Mouse (Mus musculus) monocyte, adult 2 months (primary cell): ENCODE measurements around the gene Rer1.
A peak's percentile ranks its signal among the peaks of the same experiment; 100 is the strongest.

Experiments used
- DNase-seq, 2 experiments: peaks; one replicate each; pipeline ENCODE4 v3.0.0; 2022; ENCODE audit warnings: low spot score in 2 of 2, low read depth in 1 of 2

Gene Rer1

DNA sequence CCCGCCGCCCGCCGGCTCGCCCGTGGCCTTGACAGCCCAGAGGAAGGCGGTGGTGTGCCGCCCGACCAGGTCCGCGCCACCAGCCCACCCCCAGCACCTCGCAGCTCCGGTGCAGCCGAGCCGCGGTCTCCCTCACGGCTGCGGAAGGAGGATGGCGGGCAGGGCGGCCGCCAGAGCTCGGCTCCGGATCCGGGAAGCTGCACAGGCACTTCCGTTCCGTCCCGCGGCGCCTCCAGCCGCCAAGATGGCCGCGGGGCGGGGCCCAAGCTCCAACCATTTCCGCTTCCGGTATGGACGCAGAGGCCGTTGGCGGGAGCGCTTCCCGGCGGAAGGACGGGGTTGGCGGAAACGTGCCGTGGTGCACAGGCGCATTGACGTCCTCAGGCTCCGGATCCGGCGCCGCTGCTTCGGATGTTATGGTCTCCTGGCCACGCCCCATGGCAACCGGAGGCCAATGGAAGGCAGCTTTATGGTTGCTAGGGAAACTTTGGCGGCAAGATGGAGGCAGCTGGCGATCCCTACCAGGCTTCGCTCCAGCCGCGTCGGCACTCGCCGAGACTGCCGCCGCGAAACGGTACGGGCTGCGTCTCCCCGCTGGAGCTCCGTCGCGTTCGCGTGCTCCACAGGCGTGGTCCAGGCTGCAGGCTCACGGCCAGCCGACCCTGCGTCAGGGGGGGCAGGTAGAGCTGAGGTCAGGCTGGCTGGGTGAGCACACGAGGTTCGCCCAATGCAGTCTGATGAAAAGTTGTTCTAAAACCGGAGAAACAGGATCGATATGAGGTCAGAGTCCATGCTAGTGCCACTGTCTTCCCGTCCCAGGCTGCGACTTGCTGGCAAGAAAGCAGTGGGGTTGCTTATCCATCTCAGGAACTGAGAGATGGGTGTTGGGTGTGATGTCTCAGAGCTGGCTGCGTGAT lies at the start of gene Rer1, which contains the start of gene Morn1:
Gene Rer1 (minus strand): TSS at position 275 of the 917 bp plus-strand sequence.
Gene Morn1 (plus strand): TSS at position 470 of the 917 bp plus-strand sequence.
- peak; percentile 100 for DNase-seq

DNA sequence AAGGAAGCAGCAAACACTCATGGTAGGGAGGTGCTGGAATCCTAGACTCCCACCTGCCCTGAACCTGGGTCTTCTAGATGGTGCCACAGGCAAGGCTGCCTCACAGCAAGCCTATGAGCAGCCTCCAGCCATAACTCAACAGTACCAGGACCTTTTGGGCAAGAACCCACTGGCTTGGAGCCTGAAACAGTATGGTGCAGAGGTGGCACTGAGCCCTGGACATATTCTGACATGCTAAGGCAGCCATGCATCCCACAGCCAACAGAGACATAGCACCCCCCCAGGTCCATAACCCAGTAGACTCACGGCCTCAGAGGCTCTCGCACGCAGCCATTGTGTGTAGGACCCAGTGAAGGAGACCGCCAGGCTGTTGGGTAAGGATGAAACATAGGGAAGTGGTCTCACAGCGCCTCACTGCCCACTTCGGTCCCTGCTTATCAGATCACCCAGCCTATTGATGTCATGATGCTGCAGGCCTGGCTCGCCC lies 48.5 kb upstream of the Rer1 start:
- no peak for DNase-seq

DNA sequence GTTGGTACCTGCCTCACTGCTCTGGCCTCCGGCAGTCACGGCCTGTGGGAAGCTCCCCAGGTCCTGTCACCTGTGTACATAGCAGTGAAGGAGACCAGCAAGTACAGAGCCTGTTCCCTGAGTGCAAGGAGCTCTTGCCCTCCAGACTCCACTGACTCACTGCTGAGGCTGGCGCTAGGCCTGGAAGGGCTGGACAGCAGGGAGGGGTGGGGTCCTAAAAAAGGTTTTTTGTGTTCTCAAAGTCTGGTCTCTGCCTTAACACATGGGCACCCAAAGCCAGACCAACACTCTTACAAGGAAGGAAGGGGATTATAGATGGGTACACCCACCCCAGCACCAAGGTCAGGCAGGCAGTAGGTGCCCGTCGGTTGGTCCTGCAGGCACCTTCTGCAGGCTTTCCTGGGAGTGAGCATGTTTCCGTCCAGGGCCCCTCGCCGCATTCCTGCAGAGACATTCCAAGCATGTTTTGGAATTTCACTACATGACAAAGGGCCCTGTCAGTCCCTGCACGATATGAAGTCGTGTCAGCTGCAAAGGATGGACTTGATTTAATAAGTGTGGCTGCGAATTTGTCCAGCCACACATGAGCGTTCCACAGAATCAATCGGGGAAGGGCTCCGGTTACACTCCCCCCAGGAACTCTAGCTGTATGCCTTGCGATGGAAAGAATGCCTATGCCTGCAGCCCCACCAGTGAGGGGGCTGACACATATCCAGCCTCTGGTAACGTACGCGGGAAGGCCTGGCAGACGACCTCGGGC lies 47.7 kb upstream of the Rer1 start:
- DNase-seq, result no peak

DNA sequence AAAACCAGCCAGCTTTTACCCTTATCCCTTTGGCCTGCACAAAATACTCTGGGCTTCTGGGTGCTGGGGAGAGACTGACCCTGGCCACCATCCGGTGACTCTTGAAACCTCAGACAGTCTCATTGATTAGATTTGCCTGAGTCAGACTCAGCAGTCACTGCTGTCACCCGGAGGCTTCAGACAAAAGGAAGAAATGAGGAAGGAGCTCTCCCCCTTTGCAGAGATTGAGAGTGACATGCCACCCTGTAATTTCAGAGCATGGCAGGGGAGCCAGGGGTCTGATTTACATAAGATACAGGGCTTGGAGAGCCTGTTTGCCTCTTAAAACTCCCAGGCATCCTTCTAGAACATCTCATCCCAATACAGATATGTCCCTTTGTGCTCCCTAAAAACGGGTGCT lies 47.0 kb upstream of the Rer1 start:
- DNase-seq, result no peak

DNA sequence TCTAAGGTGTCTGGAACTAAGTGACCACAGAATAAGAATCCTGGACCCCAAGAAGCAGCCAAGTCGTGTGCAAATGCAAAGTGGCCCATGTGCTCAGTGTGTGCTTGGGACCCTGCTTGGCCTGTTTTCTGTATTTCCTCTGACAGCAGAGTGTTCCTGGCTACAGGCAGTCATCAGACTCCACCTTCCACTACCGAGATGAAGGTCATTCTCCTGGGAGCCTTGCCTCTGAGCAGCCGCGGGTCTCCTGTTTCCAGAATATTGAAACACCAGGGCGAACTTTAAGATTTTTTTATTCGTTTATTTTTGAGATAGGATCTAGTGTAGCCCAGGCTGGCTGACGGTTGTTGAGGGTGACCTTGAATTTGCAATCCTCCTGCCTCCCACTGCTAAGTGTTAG lies 44.4 kb upstream of the Rer1 start:
- DNase-seq, result no peak

DNA sequence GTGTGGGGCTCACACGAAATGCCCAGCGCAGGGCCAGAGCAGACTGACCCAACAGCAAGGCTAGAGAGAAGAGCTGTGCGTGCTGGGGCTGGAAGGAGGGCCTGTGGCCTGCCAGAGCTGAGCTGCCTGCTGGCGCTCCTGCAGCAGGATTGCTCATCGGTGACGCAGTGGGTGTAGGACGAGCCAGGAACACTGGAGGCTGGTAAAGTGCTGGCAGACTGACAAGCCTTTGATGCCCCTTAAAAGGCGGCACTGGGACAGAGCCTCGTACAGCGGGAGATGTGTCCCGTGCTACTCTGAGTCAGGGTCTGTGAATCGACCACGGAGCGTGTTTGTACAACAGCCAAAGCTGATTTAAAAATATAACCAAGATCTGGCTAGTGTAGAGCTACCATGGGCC lies 43.8 kb upstream of the Rer1 start:
- DNase-seq, result no peak

DNA sequence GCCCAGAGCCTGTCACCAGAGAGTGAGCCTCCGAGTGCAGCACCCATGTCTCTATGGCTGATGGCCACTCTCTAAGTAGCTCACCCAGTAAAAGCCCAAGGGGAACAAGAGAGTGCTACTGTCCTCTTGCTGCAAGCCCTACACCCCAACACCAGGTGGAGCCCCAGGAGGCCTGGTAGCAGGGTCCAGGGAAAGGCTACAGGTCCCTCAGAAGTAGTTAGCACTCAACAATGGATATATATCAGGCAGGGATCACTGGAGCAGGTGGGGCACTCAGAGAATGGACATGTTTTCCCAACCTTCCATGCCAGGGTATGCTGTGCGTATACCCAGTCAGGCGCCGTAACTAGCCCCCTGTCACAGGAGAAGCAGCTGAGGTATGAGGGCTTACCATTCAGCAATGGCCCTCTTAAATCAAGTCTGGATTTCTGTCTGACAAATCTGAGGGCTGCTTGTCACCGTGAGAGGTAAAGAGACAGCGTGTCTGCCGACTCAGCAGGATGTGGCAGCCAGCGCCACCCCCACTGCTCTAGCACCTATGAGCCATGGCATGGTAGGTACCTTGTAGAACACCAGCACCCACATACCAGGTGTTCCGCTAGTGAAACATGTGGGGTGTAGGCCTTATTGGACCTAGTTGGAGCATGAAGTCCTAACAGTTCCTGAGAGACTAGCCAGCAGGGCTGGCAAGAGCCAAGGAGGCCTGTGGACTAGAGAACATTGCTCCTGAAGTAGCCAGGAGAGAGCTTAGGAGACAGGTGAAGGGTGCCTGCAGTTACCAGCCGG lies 43.1 kb upstream of the Rer1 start:
- no peak for DNase-seq

DNA sequence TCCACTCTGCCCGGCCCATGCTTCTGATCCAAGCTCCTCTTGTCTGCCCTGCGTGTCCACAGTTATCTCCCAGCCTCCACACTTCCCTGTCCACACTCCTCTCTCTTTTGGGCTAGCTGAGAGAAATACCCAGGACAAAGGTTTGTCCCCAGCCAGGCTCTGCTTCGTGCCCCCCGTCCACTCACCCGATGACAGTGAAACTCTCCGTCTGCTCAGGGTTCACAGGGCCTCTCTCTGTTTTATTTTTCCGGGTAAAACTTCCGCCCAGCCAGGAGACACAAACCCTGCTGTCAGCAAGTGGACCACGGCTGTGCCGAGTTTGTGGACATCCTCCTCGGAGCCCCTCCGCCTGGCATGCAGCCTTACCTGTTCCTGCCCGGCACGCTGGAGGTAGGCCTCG lies 42.2 kb upstream of the Rer1 start:
- DNase-seq, result no peak

DNA sequence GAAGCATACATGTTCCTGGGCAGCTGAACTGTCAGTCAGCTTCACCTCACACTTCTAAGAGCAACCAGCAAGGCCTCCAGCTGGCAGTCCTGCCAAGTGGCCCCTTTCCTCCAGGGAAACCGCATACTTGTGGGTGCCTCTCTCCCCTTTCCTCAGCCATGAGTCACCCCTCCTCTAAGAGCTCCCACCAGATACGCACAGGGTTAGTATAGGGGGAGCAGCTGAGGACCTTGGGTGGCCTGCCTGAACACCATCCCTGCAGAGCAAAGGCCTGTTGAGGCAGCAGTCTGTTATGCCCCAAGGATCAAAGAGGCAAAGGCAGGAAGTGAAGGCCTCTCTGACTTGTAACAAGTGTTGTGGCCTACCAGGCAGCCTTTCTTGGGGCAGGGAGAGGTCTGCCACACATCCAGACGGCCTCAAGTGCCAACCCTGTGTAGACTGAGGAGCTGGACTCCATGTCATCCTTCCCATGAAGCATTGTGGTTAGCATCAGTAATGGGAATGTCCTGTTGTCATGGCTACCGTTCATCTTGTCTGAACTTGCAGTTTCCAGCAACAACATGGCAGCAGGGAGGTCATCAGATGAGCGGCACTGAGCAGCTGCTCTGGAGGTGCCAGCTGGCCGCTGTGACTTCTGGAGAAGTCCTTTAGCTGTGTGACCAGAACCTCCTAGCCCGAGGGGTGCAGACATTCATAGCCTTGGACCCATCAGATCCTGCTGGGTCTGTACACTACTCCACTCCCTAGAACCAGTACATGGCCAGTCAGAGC lies 40.6 kb upstream of the Rer1 start:
- DNase-seq, result no peak

DNA sequence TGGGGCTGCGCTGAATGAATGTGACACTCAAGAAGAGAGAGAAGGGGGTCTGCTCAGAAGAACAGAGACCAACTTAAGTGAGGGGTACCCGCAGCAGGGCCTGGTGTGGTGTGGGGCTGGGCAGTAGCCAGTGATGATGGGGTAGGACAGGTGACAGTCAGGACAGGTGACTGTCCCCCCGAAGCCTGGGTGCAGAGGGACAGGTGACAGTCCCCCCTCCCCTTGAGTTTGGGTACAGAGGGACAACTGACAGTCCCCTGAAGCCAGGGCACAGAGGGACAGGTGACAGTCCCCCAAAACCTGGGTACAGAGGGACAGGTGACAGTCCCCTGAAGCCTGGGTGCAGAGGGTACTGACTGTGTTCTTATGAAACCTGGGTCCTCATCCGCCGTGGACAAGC lies 40.0 kb upstream of the Rer1 start:
- no peak for DNase-seq

DNA sequence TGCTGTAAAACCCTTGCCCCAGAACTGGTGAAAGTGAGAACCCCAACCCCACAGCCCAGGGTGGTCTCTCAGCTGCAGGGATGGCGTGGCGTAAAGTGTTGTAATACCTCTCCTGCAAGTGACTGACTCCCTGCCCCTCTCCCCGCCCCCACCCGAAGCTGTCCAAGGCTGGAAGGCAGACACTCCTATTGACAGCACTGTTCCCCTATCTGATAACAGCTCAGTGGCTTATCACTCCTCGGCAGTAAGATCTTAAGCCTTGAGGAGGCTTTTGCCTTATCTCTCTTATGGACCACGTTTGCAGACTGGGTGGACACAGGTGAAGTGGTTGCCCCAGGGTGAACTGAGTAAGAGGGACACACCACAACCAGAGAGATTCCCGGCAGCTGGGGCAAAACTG lies 39.1 kb upstream of the Rer1 start:
- DNase-seq, result no peak

DNA sequence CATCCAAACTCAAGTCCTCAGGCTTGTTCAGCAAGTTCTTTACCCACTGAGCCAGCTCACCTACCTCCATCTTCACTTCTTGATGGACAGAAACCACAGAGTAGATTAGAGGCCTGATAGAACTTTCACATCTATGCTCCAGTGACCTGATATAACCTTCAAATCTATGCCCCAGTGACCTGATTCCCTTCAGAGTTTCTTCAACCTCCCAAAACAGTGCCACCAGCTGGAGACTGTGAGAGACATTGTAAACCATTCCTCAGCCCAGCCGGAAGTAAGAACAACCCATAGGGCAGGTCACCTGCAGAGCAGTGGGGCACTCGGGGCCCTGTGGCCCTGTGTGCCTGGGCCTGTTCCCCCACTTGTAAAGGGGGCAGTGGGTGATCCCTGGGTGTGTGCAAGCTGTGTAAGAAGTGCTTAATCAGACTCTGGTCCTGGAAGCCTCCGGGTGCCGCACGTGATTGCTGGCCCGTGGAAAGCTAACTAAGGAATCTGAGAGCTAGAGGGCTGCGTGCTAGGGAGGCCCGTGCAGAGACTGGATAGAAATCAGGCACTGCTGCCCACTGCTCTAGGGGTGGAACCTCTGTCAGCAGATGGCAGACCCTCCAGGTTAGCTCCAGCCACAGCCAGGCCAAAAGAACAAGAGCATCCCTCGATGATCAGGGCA lies 37.8 kb upstream of the Rer1 start:
- no peak for DNase-seq

DNA sequence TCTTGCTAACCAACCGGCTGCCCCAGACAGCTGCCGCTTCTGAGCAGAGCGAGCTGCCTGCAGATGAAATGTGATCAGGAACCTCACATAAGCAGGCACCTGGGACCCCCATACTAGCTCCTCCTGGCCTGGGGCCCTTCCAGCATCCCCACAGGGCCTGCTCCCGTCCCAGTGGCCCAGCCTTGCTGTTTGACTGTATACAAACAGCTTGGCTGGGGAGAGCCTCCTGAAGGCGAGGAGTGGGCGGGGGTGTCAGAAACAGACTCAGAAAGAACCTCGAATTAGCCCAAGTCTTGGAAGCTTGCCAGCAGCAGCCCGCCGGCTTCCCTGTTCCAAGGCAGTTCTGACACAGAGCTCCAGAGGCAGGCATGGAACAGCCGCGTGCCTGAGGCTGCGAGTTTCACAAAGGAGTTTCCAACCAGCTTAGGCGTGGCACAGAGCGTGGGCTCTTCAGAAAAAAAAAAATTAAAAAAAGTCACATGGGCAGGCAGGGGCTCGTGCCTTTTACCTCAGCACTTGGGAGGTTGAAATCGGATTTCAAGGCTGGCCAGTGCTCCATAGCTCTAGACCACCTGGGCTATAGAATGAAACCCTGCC lies 36.4 kb upstream of the Rer1 start:
- DNase-seq, result no peak

DNA sequence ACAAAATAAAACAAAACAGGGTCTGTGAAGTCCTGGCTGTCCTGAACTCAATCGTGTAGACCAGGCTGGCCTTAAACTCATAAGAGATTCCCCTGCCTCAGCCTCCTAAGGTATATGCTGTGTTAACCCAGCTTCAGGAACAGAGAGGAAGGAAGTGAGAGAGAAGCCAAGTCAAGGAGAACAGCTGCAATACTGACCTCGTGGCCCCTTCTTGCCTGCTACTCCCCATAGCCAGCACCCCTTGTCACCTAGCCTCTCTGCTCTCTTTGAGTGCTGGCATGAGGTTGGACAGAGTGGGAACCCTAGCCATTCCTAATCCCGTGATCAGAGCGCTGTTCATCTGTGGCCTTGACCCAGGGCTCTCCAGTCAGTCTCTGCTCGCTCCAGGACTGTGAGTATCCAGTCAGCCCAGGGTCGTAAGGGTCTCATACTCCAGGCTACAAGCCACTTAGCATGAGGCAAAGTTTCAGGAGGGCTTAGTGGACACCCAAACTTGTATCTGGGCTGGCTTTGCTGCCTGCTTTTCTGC lies 35.8 kb upstream of the Rer1 start:
- no peak for DNase-seq

DNA sequence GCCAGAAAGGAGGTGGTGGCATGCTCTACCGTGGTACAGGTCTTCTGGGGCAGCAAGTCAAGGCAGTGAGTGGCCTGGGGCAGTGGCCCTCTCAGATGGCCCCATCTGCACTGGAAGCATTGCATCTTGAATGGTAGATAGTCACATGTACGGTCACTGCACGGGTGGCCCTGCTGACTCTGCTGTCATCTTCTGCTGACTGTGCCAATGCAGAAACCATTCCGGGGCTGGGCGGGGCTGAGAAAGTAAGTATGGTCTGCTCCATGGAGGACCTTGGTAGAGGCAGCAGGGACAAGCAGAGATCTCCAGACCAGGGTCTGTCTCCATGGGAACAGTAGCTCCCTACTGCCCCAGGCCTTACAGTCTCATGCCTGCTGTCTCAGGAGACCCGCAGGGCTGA lies 35.0 kb upstream of the Rer1 start:
- no peak for DNase-seq

DNA sequence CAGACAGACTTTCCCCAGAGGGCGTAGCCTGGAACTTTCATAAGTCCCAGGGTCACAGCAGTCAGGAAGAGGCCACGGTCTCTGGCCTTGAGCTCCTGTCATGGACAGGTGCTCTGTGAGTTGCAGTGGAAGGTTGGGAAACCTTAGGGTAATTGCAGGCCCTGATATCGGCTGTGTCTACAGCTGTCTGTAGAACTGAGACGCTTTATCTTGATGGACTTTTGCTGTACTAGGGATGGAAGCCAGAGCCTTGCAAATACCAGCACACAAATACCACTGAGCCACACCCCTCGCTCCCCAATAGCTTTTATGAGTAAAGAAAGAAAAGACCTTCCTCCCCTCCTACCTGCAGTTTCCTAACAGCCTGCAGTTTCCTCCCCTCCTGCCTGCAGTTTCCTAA lies 34.4 kb upstream of the Rer1 start:
- DNase-seq, result no peak

DNA sequence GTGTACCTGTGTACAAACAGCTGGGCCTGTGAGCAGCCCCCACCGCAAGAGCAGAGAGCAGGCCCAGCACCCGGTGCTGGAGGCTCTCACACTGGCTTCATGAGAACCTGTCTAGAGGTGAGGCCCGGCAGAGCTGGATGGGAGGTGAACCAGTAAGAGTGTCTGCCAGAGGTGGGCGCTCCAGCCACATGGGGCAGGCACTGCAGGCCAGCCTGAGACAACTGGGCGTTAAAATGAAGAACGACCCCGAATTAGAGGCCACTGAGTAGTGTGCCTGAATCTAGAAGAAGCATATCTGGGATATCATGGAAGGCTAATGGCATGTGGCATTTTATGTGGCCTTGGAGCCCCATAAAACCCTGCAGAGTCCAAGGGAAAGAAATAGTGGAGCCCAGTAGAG lies 33.9 kb upstream of the Rer1 start:
- DNase-seq, result no peak

DNA sequence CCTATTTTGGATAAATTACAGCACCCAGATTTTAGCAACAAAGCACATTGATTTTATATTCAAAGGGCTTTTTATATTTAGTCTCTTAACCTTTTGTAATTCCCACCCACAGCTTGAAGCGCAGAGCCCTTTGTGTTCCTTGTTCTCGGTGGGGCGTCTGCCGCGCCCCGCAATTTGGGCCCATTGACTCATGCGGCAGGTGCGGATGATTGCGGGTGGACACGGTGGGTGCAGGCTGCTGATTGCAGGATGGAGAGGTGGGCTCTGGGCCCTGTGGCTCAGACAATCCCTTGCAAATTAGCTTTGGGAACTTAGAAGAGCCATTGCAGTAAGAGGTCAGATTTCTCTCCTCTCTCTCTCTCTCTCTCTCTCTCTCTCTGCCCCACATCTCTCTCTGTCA lies 32.1 kb upstream of the Rer1 start:
- DNase-seq, result no peak

DNA sequence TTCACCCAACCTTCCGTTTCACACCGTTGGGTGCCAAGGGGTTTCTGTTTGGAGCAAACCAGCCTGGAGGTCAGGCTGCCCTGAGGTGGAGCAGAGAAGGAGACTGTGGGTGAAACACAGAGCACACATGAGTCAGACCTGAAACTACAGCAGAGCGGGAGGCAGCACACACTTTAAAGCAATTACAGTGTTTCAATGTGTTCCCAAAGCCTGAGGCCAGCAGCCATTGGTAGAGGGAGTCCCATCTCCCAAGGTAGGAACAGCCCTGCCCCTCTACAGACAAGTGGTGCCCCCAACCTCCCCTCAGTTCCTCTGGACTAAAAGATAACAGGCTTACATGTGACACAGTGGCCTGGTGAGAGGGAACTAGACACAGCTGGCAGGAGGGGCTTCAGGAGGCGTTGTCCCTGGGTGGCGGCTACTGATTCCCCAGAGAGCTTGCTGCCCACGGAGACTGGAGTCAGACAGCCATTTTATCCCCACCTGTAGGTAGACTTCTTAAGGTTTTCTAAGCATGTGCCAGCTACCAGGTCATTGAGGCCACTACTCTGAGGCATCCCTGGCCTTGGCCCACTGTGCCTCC lies 31.3 kb upstream of the Rer1 start:
- no peak for DNase-seq
